Mouse (Mus musculus) heart, embryonic 15.5 days (tissue): Measurements from ENCODE around the gene Tbc1d21. TPM values are rescaled to one million over a fixed set of nuclear protein-coding genes. Genes with fewer than 3 reads are reported as not detected.

Experiments
- ATAC-seq: fragments of 200-750 bp; cut with Nextera tagmentation; replicated peaks from 2 replicates; pipeline ENCODE4 v1.8.0; 2017; ENCODE audit warnings: low read depth, moderate TSS enrichment; ENCODE audit not compliant: insufficient number of reproducible peaks, insufficient read depth, low FRiP score
- H3K27ac ChIP-seq: fragments of 300-500 bp; sonication (generic); 2 replicates; pipeline ENCODE4 v1.5.1; 2015; ENCODE audit warnings: mild to moderate bottlenecking, inconsistent platforms
- H3K27me3 ChIP-seq: fragments of 300-500 bp; sonication (generic); 2 replicates; pipeline ENCODE4 v1.6.1; 2015; ENCODE audit warnings: inconsistent platforms
- H3K36me3 ChIP-seq: fragments of 300-500 bp; sonication (generic); 2 replicates; pipeline ENCODE4 v1.6.1; 2015; ENCODE audit warnings: mild to moderate bottlenecking, inconsistent platforms
- H3K4me1 ChIP-seq: fragments of 300-500 bp; sonication (generic); replicated peaks from 2 replicates; pipeline ENCODE4 v1.6.1; 2015; ENCODE audit warnings: inconsistent platforms
- H3K4me2 ChIP-seq: fragments of 300-500 bp; sonication (generic); 2 replicates; pipeline ENCODE4 v1.6.1; 2015; ENCODE audit warnings: inconsistent platforms, mild to moderate bottlenecking, moderate library complexity
- H3K4me3 ChIP-seq: fragments of 300-500 bp; sonication (generic); 2 replicates; pipeline ENCODE4 v1.5.1; 2015; ENCODE audit warnings: mild to moderate bottlenecking, inconsistent platforms
- H3K9ac ChIP-seq: fragments of 300-500 bp; sonication (generic); 2 replicates; pipeline ENCODE4 v1.6.1; 2015; ENCODE audit warnings: mild to moderate bottlenecking, inconsistent platforms
- H3K9me3 ChIP-seq: fragments of 300-500 bp; sonication (generic); replicated peaks from 2 replicates; pipeline ENCODE4 v1.6.1; 2016; ENCODE audit warnings: inconsistent platforms
- WGBS: fragments of 180-500 bp; shearing (Covaris S2); methylation state at CpG from one replicate; pipeline ENCODE4 v1.1.7; 2015; ENCODE audit warnings: mixed read lengths; 5-methylcytosine and 5-hydroxymethylcytosine counted together
- polyA plus RNA-seq: library from polyadenylated mRNA; unstranded; fragments of >200 nt; fragmentation: Nextera tagmentation; extraction: Ambion mirVana; gene quantifications from 2 replicates; pipeline ENCODE4 v1.2.1, GENCODE M21; 2015

The Tbc1d21 gene
- polyA plus RNA-seq, 1 experiment from 2014 or later: not detected

DNA sequence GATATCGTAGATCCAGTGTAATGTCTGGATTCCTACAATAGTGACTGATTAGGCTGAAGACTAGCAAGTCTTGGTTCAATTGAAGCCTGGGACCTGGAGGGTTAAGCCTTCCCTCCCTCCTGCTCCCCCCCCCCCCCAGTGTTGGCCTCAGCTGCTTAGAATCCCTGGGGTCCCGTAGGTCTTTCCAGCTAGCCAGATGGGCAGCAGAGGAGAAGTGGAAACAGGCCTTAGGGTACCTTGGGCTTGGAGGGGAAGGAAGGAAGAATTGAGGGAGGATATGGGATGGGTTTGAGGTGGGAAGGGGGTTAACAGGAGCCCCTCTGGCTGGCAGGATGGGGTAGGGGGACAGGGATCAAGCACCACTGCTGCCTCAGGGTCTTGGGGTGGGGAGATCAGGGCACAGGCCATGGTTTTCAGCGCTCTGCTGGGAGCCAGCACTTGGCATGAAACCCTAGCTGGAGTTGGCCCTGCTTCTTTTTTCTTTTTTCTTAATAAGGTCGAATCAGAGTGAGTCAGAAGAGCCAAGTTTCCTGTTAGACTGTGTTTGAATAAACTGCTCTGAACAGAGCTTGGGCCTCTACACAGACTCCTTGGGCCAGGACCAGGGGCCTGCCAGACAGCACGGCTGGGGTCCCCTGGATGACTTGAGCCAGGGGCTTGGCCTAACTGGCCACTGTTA lies 55.4 kb downstream of the Tbc1d21 start:
- no peak overlapping the region for H3K4me3 ChIP-seq
- no peaks in the 10 kb centered on the region; the same call in 1 of the 2 replicates for H3K27me3 ChIP-seq
- no peaks in the 10 kb centered on the region for H3K9me3 ChIP-seq
- peaks cover 58% of the 10 kb centered on the region for H3K4me1 ChIP-seq
- no peak overlapping the region for H3K9ac ChIP-seq
- no peak overlapping the region for H3K4me2 ChIP-seq
- WGBS: 56% methylated on average over 5 of the region's 5 CpGs
- H3K27ac ChIP-seq: peak overlapping the region; percentile 75
- ATAC-seq: no peak; the same call in 1 of the 2 replicates
- H3K36me3 ChIP-seq: no peaks in the 10 kb centered on the region

- peak; percentile 44; the same call in 1 of the 2 replicates for ATAC-seq
- WGBS: 1% methylated on average over 21 of the region's 21 CpGs
- Histone ChIP-seq H3K4me3 (peak within 1 kb of the TSS; percentile 56), H3K4me2 (peak within 1 kb of the TSS; percentile 79), H3K36me3 (no peaks in the 10 kb centered on the region), H3K9ac (peak within 1 kb of the TSS; percentile 63), H3K4me1 (peaks cover 76% of the 10 kb centered on the region), H3K27me3 (no peaks in the 10 kb centered on the region; the same call in 1 of the 2 replicates), H3K27ac (peak within 1 kb of the TSS; percentile 79), H3K9me3 (no peaks in the 10 kb centered on the region)
These were observed 57.3 kb downstream of the Tbc1d21 start, which contains the start of gene Loxl1 for GRCm38 (mm10) chr9:58312944-58313359. Gene Loxl1 (minus strand): TSS chr9:58313186.

GRCm38 (mm10) chr9:58312196-58312943 lies 57.9 kb downstream of the Tbc1d21 start:
- no peak for ATAC-seq
- H3K9ac ChIP-seq: peak overlapping the region; percentile 63
- H3K9me3 ChIP-seq: no peaks in the 10 kb centered on the region
- H3K4me1 ChIP-seq: peaks cover 81% of the 10 kb centered on the region
- H3K4me2 ChIP-seq: peak overlapping the region; percentile 79
- no peaks in the 10 kb centered on the region for H3K36me3 ChIP-seq
- H3K27me3 ChIP-seq: no peaks in the 10 kb centered on the region; the same call in 1 of the 2 replicates
- H3K4me3 ChIP-seq: peak overlapping the region; percentile 56
- peak overlapping the region; percentile 79 for H3K27ac ChIP-seq
- 2% methylated on average over 72 of the region's 72 CpGs for WGBS

GRCm38 (mm10) chr9:58311191-58311910 lies 58.9 kb downstream of the Tbc1d21 start:
- 52% methylated on average over 33 of the region's 33 CpGs for WGBS
- H3K9me3 ChIP-seq: no peaks in the 10 kb centered on the region
- no peak for ATAC-seq
- peak overlapping the region; percentile 63 for H3K9ac ChIP-seq
- no peaks in the 10 kb centered on the region; the same call in 1 of the 2 replicates for H3K27me3 ChIP-seq
- peak overlapping the region; percentile 56 for H3K4me3 ChIP-seq
- peaks cover 81% of the 10 kb centered on the region for H3K4me1 ChIP-seq
- peak overlapping the region; percentile 79 for H3K27ac ChIP-seq
- no peaks in the 10 kb centered on the region for H3K36me3 ChIP-seq
- peak overlapping the region; percentile 79 for H3K4me2 ChIP-seq

DNA sequence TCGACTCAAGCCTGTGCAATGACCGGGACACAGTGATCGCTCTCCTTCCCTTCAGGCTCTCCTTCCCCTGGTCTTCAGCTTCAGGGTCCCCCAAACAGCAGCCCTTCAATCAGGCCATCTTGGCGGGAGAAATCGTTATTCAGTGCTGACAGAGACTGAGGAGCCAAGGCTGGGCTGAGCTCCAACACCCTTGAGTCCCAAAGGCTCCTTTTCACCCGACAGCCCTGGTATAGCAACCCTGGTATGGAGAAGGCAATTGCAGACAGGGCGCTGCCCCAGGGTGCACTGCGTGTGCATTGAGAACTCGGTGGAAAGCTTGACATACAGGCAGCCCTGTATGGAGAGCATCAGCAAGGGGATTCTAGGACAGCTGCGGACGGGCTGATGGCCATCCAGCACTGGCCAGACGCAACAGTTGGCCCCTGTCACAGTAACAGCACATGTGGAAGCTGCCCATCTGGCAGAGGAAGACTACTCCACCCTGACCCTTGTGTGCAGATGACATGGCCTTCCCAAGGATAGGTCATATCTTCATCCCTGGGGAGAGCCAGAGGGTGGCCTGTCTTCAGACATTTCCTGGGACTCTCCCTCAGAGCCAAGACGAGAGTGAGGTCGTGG lies 60.1 kb downstream of the Tbc1d21 start:
- no peak for ATAC-seq
- no peaks in the 10 kb centered on the region for H3K9me3 ChIP-seq
- H3K36me3 ChIP-seq: no peaks in the 10 kb centered on the region
- peaks cover 87% of the 10 kb centered on the region for H3K4me1 ChIP-seq
- 0 out of 2 replicates have a peak overlapping the region, but pooled peaks have one; percentile 21 for H3K9ac ChIP-seq
- H3K4me2 ChIP-seq: peak overlapping the region; percentile 44
- H3K4me3 ChIP-seq: peak overlapping the region; percentile 28
- peak overlapping the region; percentile 36; the same call in 1 of the 2 replicates for H3K27ac ChIP-seq
- no peaks in the 10 kb centered on the region; the same call in 1 of the 2 replicates for H3K27me3 ChIP-seq
- 65% methylated on average over 14 of the region's 14 CpGs for WGBS

Other genes starting within 250 kb of the Tbc1d21 start
- gene Islr, start 166.1 kb downstream of the Tbc1d21 start, polyA plus RNA-seq: 28.4 and 49.0 TPM in 2 replicates
- gene Islr2, start 166.1 kb downstream of the Tbc1d21 start, polyA plus RNA-seq: 0.20 TPM in 1 of 2 replicates, not detected in the other
- 10.0 and 15.8 TPM in 2 replicates for gene Pml, start 120.7 kb downstream of the Tbc1d21 start, polyA plus RNA-seq
- gene Stoml1, start 117.3 kb downstream of the Tbc1d21 start, polyA plus RNA-seq: 25.2 and 28.6 TPM in 2 replicates
- gene Loxl1, start 57.3 kb downstream of the Tbc1d21 start, polyA plus RNA-seq: 54.6 and 78.1 TPM in 2 replicates
- 0.71 and 1.4 TPM in 2 replicates for gene Insyn1, start 118.1 kb upstream of the Tbc1d21 start, polyA plus RNA-seq
- gene Cd276, start 185.0 kb upstream of the Tbc1d21 start, polyA plus RNA-seq: 22.0 and 32.6 TPM in 2 replicates
- 103 and 108 TPM in 2 replicates for gene Nptn, start 211.8 kb upstream of the Tbc1d21 start, polyA plus RNA-seq